ENCODE assay signal across 14 mouse cellular contexts in genomic region chr2:145530941-145531353, GRCm38 (mm10).
DNase-seq lines count a peak whose midpoint lies in the region; ATAC-seq lines count a peak whose summit lies in the region.
"Had no signal": no experiment of that assay in that cellular context is flagged by ENCODE, and none has a peak within 500 bp of the region (broad histone marks: within the 10 kb centered on the region; RNA-seq: fewer than 3 reads in every experiment).

No protein-coding gene starts in this region.

- peaks cover 3% of the 10 kb centered on the region; the same call in 1 of the 2 replicates for H3K4me1 ChIP-seq in forebrain, embryonic 13.5 days
- H3K4me1 ChIP-seq in forebrain, embryonic 12.5 days, result no peaks in the 10 kb centered on the region
- peaks cover 5% of the 10 kb centered on the region; the same call in 1 of the 2 replicates for H3K4me1 ChIP-seq in neural tube, embryonic 15.5 days

- WGBS in forebrain, embryonic 13.5 days, result 76% methylated on average over 4 of the region's 4 CpGs
- WGBS in forebrain, embryonic 12.5 days, result 89% methylated on average over 4 of the region's 4 CpGs
- 63% methylated on average over 4 of the region's 4 CpGs for WGBS in neural tube, embryonic 15.5 days

- H3K9ac ChIP-seq in forebrain, embryonic 13.5 days, result no peak overlapping the region
- H3K9ac ChIP-seq in forebrain, embryonic 12.5 days, result no peak overlapping the region
- no peak overlapping the region for H3K9ac ChIP-seq in neural tube, embryonic 15.5 days (replicated peaks)
- H3K9ac ChIP-seq: embryonic facial prominence, embryonic 13.5 days; limb, embryonic 13.5 days had no signal

- H3K27me3 ChIP-seq in forebrain, embryonic 13.5 days, result no peaks in the 10 kb centered on the region
- no peaks in the 10 kb centered on the region for H3K27me3 ChIP-seq in forebrain, embryonic 12.5 days
- no peaks in the 10 kb centered on the region for H3K27me3 ChIP-seq in neural tube, embryonic 15.5 days (replicated peaks)
- H3K27me3 ChIP-seq: embryonic facial prominence, embryonic 13.5 days; limb, embryonic 13.5 days had no signal

- H3K4me3 ChIP-seq in forebrain, embryonic 13.5 days, result no peak overlapping the region
- no peak overlapping the region for H3K4me3 ChIP-seq in forebrain, embryonic 12.5 days (replicated peaks)
- no peak overlapping the region for H3K4me3 ChIP-seq in neural tube, embryonic 15.5 days (replicated peaks)
- H3K4me3 ChIP-seq: embryonic facial prominence, embryonic 13.5 days; limb, embryonic 13.5 days had no signal

- H3K36me3 ChIP-seq in forebrain, embryonic 13.5 days (ENCODE audit: poor library complexity, severe bottlenecking), result no peaks in the 10 kb centered on the region
- H3K36me3 ChIP-seq in forebrain, embryonic 12.5 days (replicated peaks), result no peaks in the 10 kb centered on the region
- H3K36me3 ChIP-seq in neural tube, embryonic 15.5 days, result no peaks in the 10 kb centered on the region
- H3K36me3 ChIP-seq: embryonic facial prominence, embryonic 13.5 days; limb, embryonic 13.5 days had no signal

- no peak overlapping the region for H3K4me2 ChIP-seq in forebrain, embryonic 13.5 days
- H3K4me2 ChIP-seq in forebrain, embryonic 12.5 days, result no peak overlapping the region
- H3K4me2 ChIP-seq in neural tube, embryonic 15.5 days, result no peak overlapping the region
- H3K4me2 ChIP-seq: embryonic facial prominence, embryonic 13.5 days; heart, embryonic 11.5 days; limb, embryonic 13.5 days had no signal

- H3K27ac ChIP-seq in forebrain, embryonic 13.5 days, result no peak overlapping the region
- no peak overlapping the region for H3K27ac ChIP-seq in forebrain, embryonic 12.5 days
- peak overlapping the region; percentile 49; the same call in 1 of the 2 replicates for H3K27ac ChIP-seq in neural tube, embryonic 15.5 days (replicated peaks)
- H3K27ac ChIP-seq: embryonic facial prominence, embryonic 13.5 days; kidney, postnatal 0 days; limb, embryonic 13.5 days had no signal

- no peaks in the 10 kb centered on the region for H3K9me3 ChIP-seq in forebrain, embryonic 13.5 days (replicated peaks)
- H3K9me3 ChIP-seq in forebrain, embryonic 12.5 days, result no peaks in the 10 kb centered on the region
- H3K9me3 ChIP-seq in neural tube, embryonic 15.5 days (replicated peaks), result no peaks in the 10 kb centered on the region
- H3K9me3 ChIP-seq: embryonic facial prominence, embryonic 13.5 days; limb, embryonic 13.5 days had no signal

- ATAC-seq in forebrain, embryonic 13.5 days, result peak; percentile 45; the same call in 1 of the 2 replicates
- ATAC-seq in forebrain, embryonic 12.5 days (ENCODE audit: low FRiP score), result no peak
- peak; percentile 37; the same call in 1 of the 2 replicates for ATAC-seq in neural tube, embryonic 15.5 days (ENCODE audit: low FRiP score)
- ATAC-seq in megakaryocyte, adult 5-6 weeks (ENCODE audit: poor library complexity, severe bottlenecking), result no peak

- DNase-seq in neural tube, embryonic 10.5 days (ENCODE audit: extremely low spot score, low spot score), result no peak
- DNase-seq in layer of hippocampus, adult 9-11 months, result peak; percentile 52
- DNase-seq in telencephalon, adult 2 months (ENCODE audit: low read depth, low spot score), result peak; percentile 43
- DNase-seq in kidney, postnatal 25 days, result no peak
- DNase-seq: cerebellum, adult 9-10 months; lung, adult 2 months had no signal

Comparison
In these comparisons a context has a peak if more than half of its experiments do, and no peak if none do; other contexts are left out.
1. ATAC-seq: peak in forebrain, embryonic 13.5 days (single experiment) and neural tube, embryonic 15.5 days (single experiment); none in forebrain, embryonic 12.5 days (single experiment) and megakaryocyte, adult 5-6 weeks (single experiment).
2. DNase-seq: peak in layer of hippocampus, adult 9-11 months (single experiment) and telencephalon, adult 2 months (single experiment); none in neural tube, embryonic 10.5 days (single experiment) and kidney, postnatal 25 days (0 of 2).